Mouse (Mus musculus): ENCODE measurements around the gene Aifm3. TPM values are rescaled to one million over a fixed set of nuclear protein-coding genes. Genes with fewer than 3 reads are reported as not detected.
A peak's percentile ranks its signal among the peaks of the same experiment; 100 is the strongest.

Gene Aifm3
- polyA plus RNA-seq, 1 experiment from 2014 or later, result 4.1 TPM

DNA sequence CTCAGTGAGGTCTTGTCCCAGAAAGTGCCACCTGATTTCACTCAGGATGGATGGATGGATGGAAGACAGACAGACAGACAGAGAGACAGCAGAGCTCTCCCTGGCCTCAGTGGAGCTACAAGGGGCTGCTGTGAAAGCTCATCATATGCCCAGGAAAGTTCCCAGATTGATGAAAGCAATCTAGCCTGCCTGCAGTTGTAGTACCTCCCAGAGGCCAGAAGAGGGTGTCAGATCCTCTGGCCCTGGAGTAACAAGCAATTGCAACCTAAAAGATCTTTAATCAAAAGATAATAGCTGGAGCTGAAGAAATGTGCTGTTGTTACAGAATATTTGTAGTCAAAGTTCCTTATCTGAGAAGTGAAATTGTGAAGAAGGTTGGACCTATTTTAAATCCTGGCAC is 15.3 kb upstream of the Aifm3 start:
- Histone ChIP-seq H3K4me2 (ENCODE audit: low read depth, low read length) (no peak overlapping the region), H3K27me3 (ENCODE audit: control insufficient read depth, insufficient read depth, low read depth, low read length) (no peaks in the 10 kb centered on the region), H3K4me3 (ENCODE audit: low read length) (no peak overlapping the region), H3K9ac (ENCODE audit: low read length) (no peak overlapping the region), H3K4me1 (replicated peaks; ENCODE audit: control insufficient read depth, insufficient read depth, low read length) (no peaks in the 10 kb centered on the region), H3K36me3 (ENCODE audit: control insufficient read depth, insufficient read depth, low read length) (peaks cover 7% of the 10 kb centered on the region), H3K9me3 (ENCODE audit: control insufficient read depth, low read length) (no peaks in the 10 kb centered on the region), H3K27ac (ENCODE audit: low read length) (no peak overlapping the region)
- no peak for ATAC-seq (ENCODE audit: low read depth)

DNA sequence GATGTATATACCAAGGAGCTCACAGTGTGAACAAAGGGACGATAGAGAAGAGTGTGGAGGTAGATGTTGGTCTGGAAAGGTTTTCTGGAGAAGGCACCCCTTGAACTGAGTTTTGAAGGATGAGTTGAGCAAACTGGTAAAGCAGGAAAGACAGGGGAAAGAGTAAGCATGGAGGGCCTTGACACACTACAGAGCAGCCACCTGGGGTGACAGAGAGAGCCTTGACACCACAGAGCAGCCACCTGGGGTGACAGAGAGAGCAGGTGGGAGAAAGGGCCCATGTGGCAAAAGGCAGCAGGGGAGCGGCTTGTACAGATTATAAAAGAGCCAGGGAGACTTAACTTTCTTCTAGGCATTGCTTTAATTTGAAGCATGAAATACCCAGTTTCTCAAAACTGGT is 14.7 kb upstream of the Aifm3 start:
- Histone ChIP-seq H3K9me3 (ENCODE audit: control insufficient read depth, low read length) (no peaks in the 10 kb centered on the region), H3K4me1 (replicated peaks; ENCODE audit: control insufficient read depth, insufficient read depth, low read length) (no peaks in the 10 kb centered on the region), H3K27ac (ENCODE audit: low read length) (no peak overlapping the region), H3K9ac (ENCODE audit: low read length) (no peak overlapping the region), H3K36me3 (ENCODE audit: control insufficient read depth, insufficient read depth, low read length) (peaks cover 4% of the 10 kb centered on the region; the same call in 1 of the 2 replicates), H3K27me3 (ENCODE audit: control insufficient read depth, insufficient read depth, low read depth, low read length) (no peaks in the 10 kb centered on the region), H3K4me3 (ENCODE audit: low read length) (no peak overlapping the region), H3K4me2 (ENCODE audit: low read depth, low read length) (no peak overlapping the region)
- 64% methylated on average over 2 of the region's 2 CpGs for WGBS
- no peak for ATAC-seq (ENCODE audit: low read depth)

DNA sequence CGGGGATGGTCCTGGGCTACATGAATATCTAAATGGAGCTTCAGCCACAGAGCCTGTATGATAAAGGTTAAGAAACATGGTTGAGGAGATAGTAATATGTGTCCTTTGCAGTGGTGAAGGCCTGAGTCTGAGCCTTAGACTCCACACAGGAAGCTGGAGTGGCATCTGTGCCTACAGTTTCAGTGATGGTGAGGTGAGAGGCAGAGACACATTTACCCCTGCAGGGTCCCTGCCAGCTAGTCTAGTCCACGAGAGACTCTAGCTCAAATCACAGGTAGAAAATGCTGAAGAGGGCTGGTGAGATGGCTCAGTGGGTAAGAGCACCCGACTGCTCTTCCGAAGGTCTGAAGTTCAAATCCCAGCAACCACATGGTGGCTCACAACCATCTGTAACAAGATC is 14.1 kb upstream of the Aifm3 start:
- no peak overlapping the region for H3K9ac ChIP-seq (ENCODE audit: low read length)
- 0 out of 2 replicates have a peak, but pooled peaks cover 2% of the 10 kb centered on the region for H3K36me3 ChIP-seq (ENCODE audit: control insufficient read depth, insufficient read depth, low read length)
- H3K27me3 ChIP-seq (ENCODE audit: control insufficient read depth, insufficient read depth, low read depth, low read length), result no peaks in the 10 kb centered on the region
- H3K4me1 ChIP-seq (replicated peaks; ENCODE audit: control insufficient read depth, insufficient read depth, low read length), result no peaks in the 10 kb centered on the region
- ATAC-seq (ENCODE audit: low read depth), result no peak
- no peaks in the 10 kb centered on the region for H3K9me3 ChIP-seq (ENCODE audit: control insufficient read depth, low read length)
- H3K27ac ChIP-seq (ENCODE audit: low read length), result no peak overlapping the region
- 94% methylated on average over 4 of the region's 4 CpGs for WGBS
- H3K4me2 ChIP-seq (ENCODE audit: low read depth, low read length), result no peak overlapping the region
- no peak overlapping the region for H3K4me3 ChIP-seq (ENCODE audit: low read length)

DNA sequence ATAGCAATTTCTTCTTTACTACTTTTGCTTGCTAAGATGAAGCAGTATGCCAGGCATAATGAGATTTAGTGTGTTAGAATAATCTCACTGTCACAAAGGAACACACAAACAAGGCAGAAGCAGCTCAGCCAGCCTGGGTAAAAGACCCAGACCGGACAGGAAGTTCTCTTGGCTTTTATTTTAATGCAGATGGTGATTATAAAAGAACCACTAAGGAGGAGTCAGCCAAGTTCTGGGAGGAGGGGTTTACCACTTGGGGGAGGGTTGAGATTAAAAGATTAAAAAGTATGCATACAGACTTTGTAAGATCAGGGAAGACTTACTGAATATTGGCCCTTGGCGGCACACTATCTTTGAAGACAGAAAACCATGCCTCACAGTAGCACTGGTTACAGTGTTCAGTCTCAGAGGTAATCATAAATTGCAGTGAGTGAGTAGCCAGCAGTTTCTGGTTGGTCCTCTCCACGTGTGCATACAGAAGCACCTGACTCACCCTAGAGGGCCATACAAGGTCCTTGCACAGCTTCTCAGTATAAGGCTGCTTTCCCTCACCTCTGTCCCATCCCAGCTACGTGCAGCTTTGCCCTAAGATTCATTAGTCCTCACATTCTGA is 11.0 kb upstream of the Aifm3 start:
- no peaks in the 10 kb centered on the region for H3K4me1 ChIP-seq (replicated peaks; ENCODE audit: control insufficient read depth, insufficient read depth, low read length)

DNA sequence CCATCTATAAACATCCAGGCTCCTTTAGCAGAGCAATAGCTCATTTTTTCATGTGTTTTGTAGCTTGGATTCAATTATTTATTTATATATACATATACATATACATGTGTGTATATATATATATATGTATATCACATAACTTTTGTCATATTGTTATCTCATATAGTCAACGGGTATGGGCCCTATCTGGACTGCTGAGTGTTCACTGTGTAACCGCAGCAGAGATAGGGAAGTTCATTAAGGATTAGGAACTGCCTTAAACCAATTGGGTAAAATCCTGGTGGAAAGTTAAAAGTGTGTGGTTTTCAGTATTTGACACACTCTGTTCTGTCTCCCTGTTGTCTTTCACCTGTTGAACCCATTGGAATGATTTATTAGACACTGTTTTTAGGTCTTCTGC is 7.9 kb upstream of the Aifm3 start:
- Histone ChIP-seq H3K4me2 (ENCODE audit: low read depth, low read length) (no peak overlapping the region), H3K9ac (ENCODE audit: low read length) (no peak overlapping the region), H3K4me3 (ENCODE audit: low read length) (no peak overlapping the region), H3K4me1 (replicated peaks; ENCODE audit: control insufficient read depth, insufficient read depth, low read length) (no peaks in the 10 kb centered on the region), H3K36me3 (ENCODE audit: control insufficient read depth, insufficient read depth, low read length) (peaks cover 22% of the 10 kb centered on the region), H3K27ac (ENCODE audit: low read length) (no peak overlapping the region), H3K9me3 (ENCODE audit: control insufficient read depth, low read length) (no peaks in the 10 kb centered on the region), H3K27me3 (ENCODE audit: control insufficient read depth, insufficient read depth, low read depth, low read length) (no peaks in the 10 kb centered on the region)
- WGBS, result 70% methylated on average over 2 of the region's 2 CpGs
- no peak for ATAC-seq (ENCODE audit: low read depth)

More for the DNA sequence above, 11.0 kb upstream of the Aifm3 start:
- Histone ChIP-seq H3K27me3 (ENCODE audit: control insufficient read depth, insufficient read depth, low read depth, low read length) (no peaks in the 10 kb centered on the region), H3K9ac (ENCODE audit: low read length) (no peak overlapping the region), H3K27ac (ENCODE audit: low read length) (no peak overlapping the region), H3K4me2 (ENCODE audit: low read depth, low read length) (no peak overlapping the region), H3K36me3 (ENCODE audit: control insufficient read depth, insufficient read depth, low read length) (peaks cover 6% of the 10 kb centered on the region; the same call in 1 of the 2 replicates), H3K4me3 (ENCODE audit: low read length) (no peak overlapping the region), H3K9me3 (ENCODE audit: control insufficient read depth, low read length) (no peaks in the 10 kb centered on the region)
- WGBS, result 71% methylated on average over 4 of the region's 4 CpGs
- ATAC-seq (ENCODE audit: low read depth), result no peak

DNA sequence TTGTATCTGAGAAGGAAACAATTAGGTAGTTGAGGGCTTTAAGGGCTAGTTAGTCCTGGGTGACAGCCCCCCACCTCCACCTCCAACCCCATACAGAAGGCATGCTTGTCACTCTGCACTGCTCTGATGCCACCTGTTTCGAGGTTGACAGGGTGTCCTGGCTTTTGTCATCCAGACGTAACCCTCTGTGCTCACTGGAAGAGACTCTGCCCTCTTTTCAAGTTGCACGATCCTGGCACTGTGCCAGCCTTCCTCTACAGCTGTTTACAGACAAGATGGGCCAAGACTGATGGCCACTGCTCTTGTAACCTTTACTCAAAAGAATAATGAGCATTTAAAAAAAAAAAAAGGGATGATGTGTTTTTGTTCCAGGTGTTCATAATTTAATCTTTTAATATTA is 2.9 kb upstream of the Aifm3 start:
- no peak overlapping the region for H3K4me2 ChIP-seq (ENCODE audit: low read depth, low read length)
- no peak overlapping the region for H3K4me3 ChIP-seq (ENCODE audit: low read length)
- peaks cover 22% of the 10 kb centered on the region for H3K36me3 ChIP-seq (ENCODE audit: control insufficient read depth, insufficient read depth, low read length)
- H3K4me1 ChIP-seq (replicated peaks; ENCODE audit: control insufficient read depth, insufficient read depth, low read length), result peaks cover 4% of the 10 kb centered on the region
- no peaks in the 10 kb centered on the region for H3K9me3 ChIP-seq (ENCODE audit: control insufficient read depth, low read length)
- H3K27me3 ChIP-seq (ENCODE audit: control insufficient read depth, insufficient read depth, low read depth, low read length), result peaks cover 5% of the 10 kb centered on the region; the same call in 1 of the 2 replicates
- no peak for ATAC-seq (ENCODE audit: low read depth)
- WGBS, result 25% methylated on average over 3 of the region's 3 CpGs
- no peak overlapping the region for H3K27ac ChIP-seq (ENCODE audit: low read length)
- no peak overlapping the region for H3K9ac ChIP-seq (ENCODE audit: low read length)

DNA sequence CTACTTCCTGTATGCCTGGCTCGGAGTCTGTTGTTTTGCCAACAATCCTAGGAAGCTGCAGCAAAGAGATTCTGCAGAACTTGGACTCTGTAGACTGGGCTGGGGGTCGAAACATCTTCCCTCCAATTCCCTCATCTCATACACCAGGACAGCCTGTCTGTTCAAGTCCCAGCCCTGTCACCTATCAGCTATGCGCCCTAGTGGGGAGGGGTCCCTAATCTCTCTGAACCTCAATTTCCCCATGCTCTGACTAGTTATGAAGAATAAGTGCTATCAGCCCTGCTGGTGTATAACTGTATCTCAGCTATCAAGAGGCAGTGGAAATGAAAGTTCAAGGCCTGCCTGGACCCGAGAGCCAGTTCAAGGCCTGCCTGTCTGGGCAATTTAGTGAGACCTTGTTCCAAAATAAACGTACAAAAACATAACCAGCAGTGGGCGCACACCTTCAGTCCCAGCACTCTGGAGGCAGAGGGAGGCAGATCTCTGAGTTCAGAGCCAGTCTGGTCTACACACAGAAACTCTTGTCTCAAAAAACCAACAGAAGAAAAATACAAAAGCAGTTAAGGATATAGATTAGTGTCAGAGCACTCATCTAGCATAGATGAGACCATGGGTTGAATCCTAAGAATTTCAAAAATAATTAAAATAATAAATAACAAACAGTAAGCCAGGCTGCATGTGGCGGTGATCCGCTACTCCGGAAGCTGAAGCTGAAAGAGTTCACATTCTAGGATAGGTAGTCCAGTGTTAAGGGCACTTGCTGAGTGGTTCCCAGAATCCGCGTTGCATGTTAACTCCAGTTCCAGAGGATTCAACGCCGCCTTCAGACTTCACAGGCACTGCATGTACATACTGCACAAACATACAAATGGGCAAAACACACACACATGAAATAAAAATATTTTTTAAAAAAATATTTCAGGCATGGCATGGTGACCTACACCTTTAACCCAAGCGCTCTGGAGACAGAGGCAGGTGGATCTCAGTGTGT is 638 bp upstream of the Aifm3 start:
- Histone ChIP-seq H3K36me3 (ENCODE audit: control insufficient read depth, insufficient read depth, low read length) (peaks cover 15% of the 10 kb centered on the region), H3K4me1 (replicated peaks; ENCODE audit: control insufficient read depth, insufficient read depth, low read length) (peaks cover 4% of the 10 kb centered on the region), H3K4me3 (ENCODE audit: low read length) (peak overlapping the region; percentile 52), H3K4me2 (ENCODE audit: low read depth, low read length) (peak overlapping the region; percentile 85), H3K9ac (ENCODE audit: low read length) (no peak overlapping the region; the same call in 1 of the 2 replicates), H3K27me3 (ENCODE audit: control insufficient read depth, insufficient read depth, low read depth, low read length) (peaks cover 5% of the 10 kb centered on the region; the same call in 1 of the 2 replicates), H3K9me3 (ENCODE audit: control insufficient read depth, low read length) (no peaks in the 10 kb centered on the region), H3K27ac (ENCODE audit: low read length) (no peak overlapping the region)
- ATAC-seq (ENCODE audit: low read depth), result 0 out of 2 replicates have a peak, but pooled peaks have one; percentile 1
- 42% methylated on average over 14 of the region's 14 CpGs for WGBS

DNA sequence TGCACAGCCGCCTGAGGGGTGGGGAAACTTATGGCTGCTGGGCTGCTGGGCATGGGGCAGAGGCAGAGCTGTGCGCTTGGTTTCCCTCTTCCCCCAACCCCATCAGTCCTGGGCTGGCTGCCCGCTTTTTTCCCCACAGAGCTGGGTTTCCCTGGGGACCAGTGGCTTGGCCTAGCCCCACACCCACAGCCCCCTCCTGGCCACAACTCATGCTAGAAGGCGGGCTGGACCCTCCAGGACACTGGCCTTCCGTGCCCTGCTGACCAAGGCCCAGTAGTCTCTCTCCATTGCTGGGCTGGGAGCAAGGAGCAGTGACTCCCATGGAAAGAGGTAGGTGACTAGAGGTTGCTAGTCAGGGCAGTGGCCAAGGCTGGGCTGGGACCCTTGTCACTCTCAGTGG is 1.7 kb downstream of the Aifm3 start:
- Histone ChIP-seq H3K4me1 (replicated peaks; ENCODE audit: control insufficient read depth, insufficient read depth, low read length) (peaks cover 4% of the 10 kb centered on the region), H3K27me3 (ENCODE audit: control insufficient read depth, insufficient read depth, low read depth, low read length) (peaks cover 5% of the 10 kb centered on the region; the same call in 1 of the 2 replicates), H3K27ac (ENCODE audit: low read length) (no peak overlapping the region), H3K36me3 (ENCODE audit: control insufficient read depth, insufficient read depth, low read length) (peaks cover 4% of the 10 kb centered on the region; the same call in 1 of the 2 replicates), H3K4me2 (ENCODE audit: low read depth, low read length) (no peak overlapping the region), H3K4me3 (ENCODE audit: low read length) (no peak overlapping the region), H3K9me3 (ENCODE audit: control insufficient read depth, low read length) (no peaks in the 10 kb centered on the region), H3K9ac (ENCODE audit: low read length) (no peak overlapping the region)
- WGBS, result 83% methylated on average over 5 of the region's 5 CpGs
- ATAC-seq (ENCODE audit: low read depth), result no peak

DNA sequence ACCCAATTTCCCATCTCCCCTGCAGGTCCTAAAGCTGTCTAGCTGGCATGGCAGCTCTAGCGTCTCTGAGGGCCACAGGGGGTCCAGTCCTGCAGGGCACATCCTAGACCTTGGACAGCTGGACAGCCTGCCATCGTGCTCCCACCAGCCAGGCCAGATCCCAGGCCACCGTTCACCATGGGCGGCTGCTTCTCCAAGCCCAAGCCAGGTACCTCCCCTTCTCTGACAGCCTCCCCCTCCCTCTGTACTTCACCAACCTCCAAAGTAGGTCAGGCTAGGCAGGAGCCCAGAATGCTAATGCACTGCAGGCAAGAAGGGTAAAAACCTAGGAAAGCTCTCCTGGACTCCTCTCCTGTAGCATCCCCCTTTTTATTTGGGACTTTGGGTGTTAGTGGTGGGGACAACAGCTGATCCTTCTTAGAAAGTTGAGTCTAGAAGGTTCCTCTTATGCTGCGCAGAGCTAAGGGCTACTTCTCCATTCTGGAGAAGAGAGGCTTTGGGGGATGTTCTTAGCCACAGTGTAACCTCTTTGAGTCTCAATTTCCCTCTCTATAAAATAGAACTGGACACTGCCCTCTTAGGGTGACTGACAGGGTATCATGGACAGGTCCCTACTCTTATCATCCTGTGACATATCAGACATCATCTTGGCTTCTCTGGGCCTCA is 2.6 kb downstream of the Aifm3 start:
- peaks cover 8% of the 10 kb centered on the region for H3K4me1 ChIP-seq (replicated peaks; ENCODE audit: control insufficient read depth, insufficient read depth, low read length)
- no peak for ATAC-seq (ENCODE audit: low read depth)
- H3K36me3 ChIP-seq (ENCODE audit: control insufficient read depth, insufficient read depth, low read length), result no peaks in the 10 kb centered on the region
- H3K9me3 ChIP-seq (ENCODE audit: control insufficient read depth, low read length), result no peaks in the 10 kb centered on the region
- H3K4me3 ChIP-seq (ENCODE audit: low read length), result no peak overlapping the region
- no peak overlapping the region for H3K27ac ChIP-seq (ENCODE audit: low read length)
- WGBS, result 70% methylated on average over 5 of the region's 5 CpGs
- no peak overlapping the region for H3K9ac ChIP-seq (ENCODE audit: low read length)
- H3K27me3 ChIP-seq (ENCODE audit: control insufficient read depth, insufficient read depth, low read depth, low read length), result peaks cover 5% of the 10 kb centered on the region; the same call in 1 of the 2 replicates
- H3K4me2 ChIP-seq (ENCODE audit: low read depth, low read length), result no peak overlapping the region
